Mouse (Mus musculus) forebrain, embryonic 15.5 days (tissue): ENCODE measurements around the gene Ncmap. TPM values are rescaled to one million over a fixed set of nuclear protein-coding genes. Genes with fewer than 3 reads are reported as not detected.

Source experiments
- ATAC-seq: fragments of 200-750 bp; cut with Nextera tagmentation; replicated peaks from 2 replicates; pipeline ENCODE4 v1.8.0; 2017; ENCODE audit warnings: mild to moderate bottlenecking, moderate TSS enrichment, moderate library complexity
- H3K27ac ChIP-seq: fragments of 300-500 bp; sonication (generic); replicated peaks from 2 replicates; pipeline ENCODE4 v1.5.1; 2015; ENCODE audit warnings: mild to moderate bottlenecking, inconsistent platforms
- H3K27me3 ChIP-seq: fragments of 300-500 bp; sonication (generic); 2 replicates; pipeline ENCODE4 v1.6.1; 2015; ENCODE audit warnings: inconsistent platforms
- H3K36me3 ChIP-seq: fragments of 300-500 bp; sonication (generic); 2 replicates; pipeline ENCODE4 v1.6.1; 2015; ENCODE audit warnings: mild to moderate bottlenecking, inconsistent platforms
- H3K4me1 ChIP-seq: fragments of 300-500 bp; sonication (generic); 2 replicates; pipeline ENCODE4 v1.6.1; 2015; ENCODE audit warnings: inconsistent platforms
- H3K4me2 ChIP-seq: fragments of 300-500 bp; sonication (generic); replicated peaks from 2 replicates; pipeline ENCODE4 v1.6.1; 2015; ENCODE audit warnings: mild to moderate bottlenecking, inconsistent platforms
- H3K4me3 ChIP-seq: fragments of 300-500 bp; sonication (generic); 2 replicates; pipeline ENCODE4 v1.5.1; 2015; ENCODE audit warnings: mild to moderate bottlenecking, inconsistent platforms
- H3K9ac ChIP-seq: fragments of 300-500 bp; sonication (generic); replicated peaks from 2 replicates; pipeline ENCODE4 v1.6.1; 2015; ENCODE audit warnings: mild to moderate bottlenecking, inconsistent platforms
- H3K9me3 ChIP-seq: fragments of 300-500 bp; sonication (generic); 2 replicates; pipeline ENCODE4 v1.6.1; 2016; ENCODE audit warnings: inconsistent platforms
- WGBS: fragments of 180-500 bp; shearing (Covaris S2); methylation state at CpG from one replicate; pipeline ENCODE4 v1.1.7; 2015; ENCODE audit warnings: mixed read lengths; 5-methylcytosine and 5-hydroxymethylcytosine counted together
- polyA plus RNA-seq: library from polyadenylated mRNA; unstranded; fragments of >200 nt; fragmentation: Nextera tagmentation; extraction: Ambion mirVana; gene quantifications from 2 replicates; pipeline ENCODE4 v1.2.1, GENCODE M21; 2015

Ncmap gene
- polyA plus RNA-seq, 1 experiment from 2014 or later, result 0.50 TPM

DNA sequence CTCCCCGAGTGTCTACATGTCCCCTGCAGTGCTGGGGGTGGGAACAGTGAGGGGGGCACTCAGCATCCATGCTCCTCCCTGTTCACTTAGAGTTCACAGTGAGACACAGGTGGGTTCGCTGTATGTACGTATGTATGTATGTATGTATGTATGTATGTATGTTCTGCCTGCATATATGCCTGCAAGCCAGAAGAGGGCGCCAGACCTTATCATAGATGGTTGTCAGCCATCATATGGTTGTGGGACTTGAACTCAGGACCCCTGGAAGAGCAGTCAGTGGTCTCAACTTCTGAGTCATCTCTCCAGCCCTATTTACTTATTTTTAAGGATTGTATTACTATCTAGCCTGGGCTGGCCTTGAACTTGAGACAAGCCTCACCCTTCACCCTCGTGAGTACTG, 1.7 kb downstream of the Ncmap start:
- no peak overlapping the region for H3K4me3 ChIP-seq
- H3K9me3 ChIP-seq, result no peaks in the 10 kb centered on the region
- peaks cover 9% of the 10 kb centered on the region for H3K4me1 ChIP-seq
- H3K27ac ChIP-seq, result no peak overlapping the region
- H3K36me3 ChIP-seq, result no peaks in the 10 kb centered on the region
- peaks cover 32% of the 10 kb centered on the region for H3K27me3 ChIP-seq
- no peak for ATAC-seq
- H3K4me2 ChIP-seq, result no peak overlapping the region
- H3K9ac ChIP-seq, result no peak overlapping the region
- 93% methylated on average over 5 of the region's 5 CpGs for WGBS

GRCm38 (mm10) chr4:135395375-135395774, 2.7 kb downstream of the Ncmap start:
- Histone ChIP-seq H3K9me3 (no peaks in the 10 kb centered on the region), H3K9ac (no peak overlapping the region), H3K4me1 (peaks cover 9% of the 10 kb centered on the region), H3K4me3 (no peak overlapping the region), H3K27me3 (peaks cover 32% of the 10 kb centered on the region), H3K36me3 (no peaks in the 10 kb centered on the region), H3K4me2 (no peak overlapping the region), H3K27ac (no peak overlapping the region)
- ATAC-seq, result no peak
- 88% methylated on average over 4 of the region's 4 CpGs for WGBS

DNA sequence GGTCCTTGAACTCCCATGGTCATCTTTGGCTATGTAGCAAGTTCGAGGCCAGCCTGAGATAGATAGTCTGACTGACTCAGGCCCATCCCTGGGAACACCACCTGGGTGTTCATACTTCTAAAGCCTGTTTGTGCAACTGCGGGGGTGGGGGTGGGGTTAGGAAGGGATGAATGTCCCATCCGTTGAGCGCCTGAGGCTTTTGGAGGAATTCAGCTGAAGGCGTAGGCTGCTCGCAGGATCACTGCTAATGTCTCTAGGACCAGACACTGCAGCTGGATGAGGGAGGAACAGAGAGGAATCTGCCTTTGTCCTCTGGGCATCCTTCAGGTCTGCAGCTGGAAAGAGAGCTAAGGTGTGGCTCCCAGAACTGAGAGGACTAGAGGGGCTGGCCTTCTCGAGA, 3.4 kb downstream of the Ncmap start:
- Histone ChIP-seq H3K4me3 (no peak overlapping the region), H3K9me3 (no peaks in the 10 kb centered on the region), H3K4me1 (peaks cover 9% of the 10 kb centered on the region), H3K27me3 (peaks cover 32% of the 10 kb centered on the region), H3K27ac (no peak overlapping the region), H3K36me3 (no peaks in the 10 kb centered on the region), H3K4me2 (no peak overlapping the region), H3K9ac (no peak overlapping the region)
- 77% methylated on average over 7 of the region's 7 CpGs for WGBS
- no peak for ATAC-seq

DNA sequence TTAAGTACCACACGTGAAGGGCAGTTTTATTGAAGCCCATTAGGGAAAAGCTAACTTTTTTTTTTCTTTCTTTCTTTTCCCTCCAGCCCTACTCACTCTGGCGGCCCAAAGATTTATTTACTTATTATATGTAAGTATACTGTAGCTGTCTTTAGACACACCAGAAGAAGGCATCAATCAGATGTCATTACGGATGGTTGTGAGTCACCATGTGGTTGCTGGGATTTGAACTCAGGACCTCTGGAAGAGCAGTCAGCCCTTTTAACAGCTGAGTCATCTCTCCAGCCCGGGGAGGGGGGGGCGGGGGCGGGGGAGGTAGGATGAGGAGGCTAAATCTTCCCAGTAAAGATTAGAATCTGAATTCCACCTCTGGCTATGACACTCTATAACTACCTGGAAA, 4.6 kb downstream of the Ncmap start:
- Histone ChIP-seq H3K27ac (no peak overlapping the region), H3K27me3 (peaks cover 20% of the 10 kb centered on the region), H3K4me2 (no peak overlapping the region), H3K9me3 (no peaks in the 10 kb centered on the region), H3K36me3 (no peaks in the 10 kb centered on the region), H3K4me3 (no peak overlapping the region), H3K9ac (no peak overlapping the region), H3K4me1 (peaks cover 8% of the 10 kb centered on the region)
- ATAC-seq, result no peak
- WGBS, result 79% methylated on average over 6 of the region's 6 CpGs

DNA sequence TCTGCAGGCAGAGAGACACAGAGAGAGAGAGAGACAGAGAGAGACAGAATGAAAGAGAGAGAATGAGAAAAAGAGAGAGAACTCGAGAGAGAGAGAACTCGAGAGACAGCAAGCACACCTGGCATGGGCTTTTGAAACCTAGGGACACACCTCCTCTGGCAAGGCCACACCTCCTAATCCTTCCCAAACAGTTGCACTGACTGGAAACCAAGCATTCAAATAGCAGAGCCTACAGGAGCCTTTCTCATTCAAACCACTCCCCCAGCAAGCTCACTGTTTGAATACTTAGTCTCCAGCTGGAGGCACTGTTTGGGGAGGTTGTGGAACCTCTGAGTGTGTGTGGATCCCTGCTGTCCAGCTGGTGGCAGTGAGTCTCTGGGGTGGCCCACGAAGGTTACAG, 5.2 kb downstream of the Ncmap start:
- H3K4me2 ChIP-seq, result no peak overlapping the region
- peaks cover 2% of the 10 kb centered on the region for H3K4me1 ChIP-seq
- H3K27me3 ChIP-seq, result peaks cover 14% of the 10 kb centered on the region
- H3K9me3 ChIP-seq, result no peaks in the 10 kb centered on the region
- no peak for ATAC-seq
- H3K9ac ChIP-seq, result no peak overlapping the region
- H3K36me3 ChIP-seq, result no peaks in the 10 kb centered on the region
- H3K27ac ChIP-seq, result no peak overlapping the region
- no peak overlapping the region for H3K4me3 ChIP-seq
- WGBS, result 85% methylated on average over 3 of the region's 3 CpGs

GRCm38 (mm10) chr4:135391014-135391413, 7.0 kb downstream of the Ncmap start:
- H3K4me2 ChIP-seq, result no peak overlapping the region
- H3K9me3 ChIP-seq, result no peaks in the 10 kb centered on the region
- no peak overlapping the region for H3K4me3 ChIP-seq
- ATAC-seq, result no peak
- no peaks in the 10 kb centered on the region for H3K36me3 ChIP-seq
- H3K27me3 ChIP-seq, result peaks cover 1% of the 10 kb centered on the region; the same call in 1 of the 2 replicates
- H3K4me1 ChIP-seq, result no peaks in the 10 kb centered on the region
- 62% methylated on average over 6 of the region's 6 CpGs for WGBS
- H3K27ac ChIP-seq, result no peak overlapping the region
- H3K9ac ChIP-seq, result no peak overlapping the region

- Histone ChIP-seq H3K27me3 (0 out of 2 replicates have a peak, but pooled peaks cover 3% of the 10 kb centered on the region), H3K4me1 (no peaks in the 10 kb centered on the region), H3K4me3 (no peak overlapping the region), H3K9ac (no peak overlapping the region), H3K4me2 (no peak overlapping the region), H3K36me3 (no peaks in the 10 kb centered on the region), H3K27ac (no peak overlapping the region), H3K9me3 (no peaks in the 10 kb centered on the region)
- WGBS, result 37% methylated on average over 10 of the region's 10 CpGs
- no peak for ATAC-seq
These were observed 12.4 kb downstream of the Ncmap start for GRCm38 (mm10) chr4:135385614-135386013.

DNA sequence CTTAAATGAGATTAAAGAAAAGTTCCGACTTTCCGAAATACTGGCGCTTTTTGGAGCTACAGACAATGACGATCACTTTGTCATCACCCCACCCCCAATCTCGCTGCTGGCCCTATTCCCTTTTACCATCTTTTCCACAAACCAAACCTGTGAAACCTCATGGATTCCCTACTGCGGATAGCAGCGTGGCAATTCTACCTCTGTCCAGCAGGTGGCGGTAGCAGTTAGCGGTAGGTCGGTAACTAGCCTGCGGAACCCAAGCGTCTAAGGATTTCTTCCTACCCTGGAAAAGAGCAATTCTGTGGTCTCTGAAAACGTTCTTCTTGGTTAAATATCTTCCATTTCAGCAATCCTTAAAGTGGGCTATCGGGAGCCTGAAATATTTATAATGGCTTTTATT, 15.7 kb downstream of the Ncmap start:
- Histone ChIP-seq H3K9me3 (no peaks in the 10 kb centered on the region), H3K4me2 (no peak overlapping the region), H3K4me1 (no peaks in the 10 kb centered on the region), H3K27ac (no peak overlapping the region), H3K36me3 (no peaks in the 10 kb centered on the region), H3K27me3 (0 out of 2 replicates have a peak, but pooled peaks cover 3% of the 10 kb centered on the region), H3K4me3 (no peak overlapping the region), H3K9ac (no peak overlapping the region)
- 4% methylated on average over 14 of the region's 14 CpGs for WGBS
- no peak for ATAC-seq

DNA sequence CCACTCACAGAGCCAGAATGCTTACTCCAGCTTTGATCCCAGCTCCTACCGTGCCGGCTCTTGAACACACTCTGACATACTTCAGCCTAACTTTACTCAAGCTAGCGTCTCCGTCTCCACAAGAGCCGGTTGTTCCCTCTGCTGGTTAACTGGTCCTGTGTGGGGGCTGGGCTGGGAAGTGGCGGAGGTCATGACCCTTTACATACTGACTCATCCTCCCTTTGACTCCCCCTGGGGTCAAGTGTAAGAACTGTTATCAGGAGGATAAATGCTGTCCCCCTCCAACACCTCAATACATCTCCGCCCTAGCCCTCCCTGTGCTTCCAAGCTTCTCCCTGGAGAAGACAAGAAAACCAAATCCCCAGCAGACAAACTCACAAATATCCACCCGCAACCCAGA, 16.7 kb downstream of the Ncmap start:
- Histone ChIP-seq H3K4me3 (no peak overlapping the region), H3K27me3 (0 out of 2 replicates have a peak, but pooled peaks cover 3% of the 10 kb centered on the region), H3K9me3 (no peaks in the 10 kb centered on the region), H3K27ac (no peak overlapping the region), H3K36me3 (no peaks in the 10 kb centered on the region), H3K9ac (no peak overlapping the region), H3K4me2 (no peak overlapping the region), H3K4me1 (no peaks in the 10 kb centered on the region)
- no peak for ATAC-seq
- WGBS, result 65% methylated on average over 8 of the region's 8 CpGs

DNA sequence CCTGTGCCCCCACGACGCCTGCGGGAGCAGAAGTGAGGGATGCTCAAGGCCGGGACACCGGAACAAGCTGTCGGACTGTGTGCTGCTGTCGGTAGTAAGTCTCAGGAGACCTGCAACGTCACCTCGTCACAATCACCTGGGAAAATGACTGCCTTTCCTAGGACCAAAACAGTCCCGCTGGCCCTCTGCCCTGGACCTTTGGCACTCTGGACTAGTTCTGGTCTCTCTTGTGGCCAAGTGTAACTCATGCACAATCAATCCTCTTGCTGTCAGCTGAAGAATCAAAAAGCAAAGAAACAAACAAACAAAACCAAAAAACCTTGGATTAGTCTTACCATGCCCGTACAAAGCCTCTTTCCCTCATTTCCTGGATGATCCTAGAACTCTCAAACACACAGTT, 20.8 kb downstream of the Ncmap start:
- H3K9ac ChIP-seq, result no peak overlapping the region
- no peak overlapping the region for H3K4me3 ChIP-seq
- no peaks in the 10 kb centered on the region for H3K36me3 ChIP-seq
- no peak overlapping the region for H3K27ac ChIP-seq
- H3K4me2 ChIP-seq, result no peak overlapping the region
- 81% methylated on average over 11 of the region's 11 CpGs for WGBS
- ATAC-seq, result no peak
- H3K4me1 ChIP-seq, result no peaks in the 10 kb centered on the region
- H3K27me3 ChIP-seq, result no peaks in the 10 kb centered on the region
- no peaks in the 10 kb centered on the region for H3K9me3 ChIP-seq

DNA sequence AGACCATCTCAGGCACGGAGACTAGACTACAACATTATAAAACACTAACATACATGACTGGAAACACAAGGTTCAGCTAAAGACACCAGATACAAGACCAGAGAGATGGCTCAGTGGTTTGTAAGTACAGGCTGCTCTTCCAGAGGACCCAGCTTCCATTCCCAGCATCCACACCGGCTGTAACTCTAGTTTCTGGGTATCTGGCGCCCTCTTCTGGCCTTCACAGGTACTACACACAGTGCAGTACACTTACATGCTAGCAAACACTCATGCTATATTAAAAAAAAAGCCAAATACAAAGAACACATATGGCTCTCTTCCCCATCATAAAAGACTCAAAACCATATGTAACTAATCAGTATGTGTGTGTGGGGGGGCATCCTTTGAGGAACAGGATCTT, 22.6 kb downstream of the Ncmap start:
- 70% methylated on average over 3 of the region's 3 CpGs for WGBS

GRCm38 (mm10) chr4:135373299-135373698, 24.7 kb downstream of the Ncmap start:
- H3K27me3 ChIP-seq, result no peaks in the 10 kb centered on the region
- WGBS, result 82% methylated on average over 5 of the region's 5 CpGs

More for the DNA sequence above, 22.6 kb downstream of the Ncmap start:
- Histone ChIP-seq H3K27ac (no peak overlapping the region), H3K27me3 (no peaks in the 10 kb centered on the region), H3K36me3 (no peaks in the 10 kb centered on the region), H3K4me3 (no peak overlapping the region), H3K9me3 (no peaks in the 10 kb centered on the region), H3K4me2 (no peak overlapping the region), H3K9ac (no peak overlapping the region), H3K4me1 (no peaks in the 10 kb centered on the region)
- ATAC-seq, result no peak

DNA sequence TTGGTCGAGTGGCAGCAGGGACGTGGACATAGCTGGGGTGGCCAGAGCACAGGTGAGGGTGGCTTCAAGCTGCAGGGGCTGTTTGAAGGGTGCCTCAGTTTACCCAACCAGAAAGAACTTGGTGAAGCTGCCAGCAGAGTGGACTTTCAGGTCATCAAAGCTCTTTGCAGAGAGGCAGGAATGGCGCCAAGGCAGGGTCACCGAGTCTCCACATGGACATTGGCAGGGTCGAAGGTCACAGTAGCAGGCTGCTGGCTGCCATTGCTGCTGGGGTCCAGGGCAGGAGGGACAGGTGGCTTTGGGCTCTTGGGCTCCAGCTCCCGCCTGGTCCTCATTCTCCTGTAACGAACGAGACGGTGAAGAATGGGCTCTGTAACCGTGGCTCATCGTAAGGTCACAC, 27.7 kb downstream of the Ncmap start:
- Histone ChIP-seq H3K36me3 (no peaks in the 10 kb centered on the region), H3K4me2 (no peak overlapping the region), H3K4me1 (no peaks in the 10 kb centered on the region), H3K4me3 (no peak overlapping the region), H3K27ac (no peak overlapping the region), H3K27me3 (no peaks in the 10 kb centered on the region), H3K9ac (no peak overlapping the region), H3K9me3 (no peaks in the 10 kb centered on the region)
- ATAC-seq, result no peak
- 74% methylated on average over 11 of the region's 11 CpGs for WGBS

More at GRCm38 (mm10) chr4:135373299-135373698, 24.7 kb downstream of the Ncmap start:
- no peak overlapping the region for H3K4me3 ChIP-seq
- no peaks in the 10 kb centered on the region for H3K36me3 ChIP-seq
- no peak overlapping the region for H3K27ac ChIP-seq
- no peak overlapping the region for H3K9ac ChIP-seq
- H3K9me3 ChIP-seq, result no peaks in the 10 kb centered on the region
- no peaks in the 10 kb centered on the region for H3K4me1 ChIP-seq
- no peak for ATAC-seq
- H3K4me2 ChIP-seq, result no peak overlapping the region
